Mouse (Mus musculus) stomach, embryonic 15.5 days (tissue): ENCODE data around the gene Mmp7. TPM values are rescaled to one million over a fixed set of nuclear protein-coding genes. Genes with fewer than 3 reads are reported as not detected.

ENCODE experiments used
- polyA plus RNA-seq: library from polyadenylated mRNA; unstranded; fragments of >200 nt; fragmentation: Nextera tagmentation; extraction: Ambion mirVana; gene quantifications from 2 replicates; pipeline ENCODE4 v1.2.1, GENCODE M21; 2015

Gene Mmp7
- polyA plus RNA-seq, 1 experiment from 2014 or later, result 0.81 TPM

Other genes starting within 250 kb of the Mmp7 start
- gene Mmp3, start 246.3 kb upstream of the Mmp7 start, polyA plus RNA-seq, result 0.06 TPM in 1 of 2 replicates, not detected in the other
- gene Mmp10, start 189.7 kb upstream of the Mmp7 start, polyA plus RNA-seq, result 0.08 TPM in 1 of 2 replicates, not detected in the other
- gene Mmp8, start 133.6 kb upstream of the Mmp7 start, polyA plus RNA-seq, result 8.3 and 11.7 TPM in 2 replicates
- gene Mmp27, start 120.7 kb upstream of the Mmp7 start, polyA plus RNA-seq, result 0.06 TPM in 1 of 2 replicates, not detected in the other
- gene Mmp20, start 63.9 kb upstream of the Mmp7 start, polyA plus RNA-seq, result 0.05 TPM in 1 of 2 replicates, not detected in the other
- 114 and 122 TPM in 2 replicates for gene Tmem123, start 72.0 kb downstream of the Mmp7 start, polyA plus RNA-seq
- gene Birc2, start 145.0 kb downstream of the Mmp7 start, polyA plus RNA-seq, result 34.8 and 35.6 TPM in 2 replicates
- gene Birc3, start 181.1 kb downstream of the Mmp7 start, polyA plus RNA-seq, result 9.6 and 9.7 TPM in 2 replicates